Mouse (Mus musculus): ENCODE data around the gene Hist1h2ao.
"Not testable (repeated sequence)": the region's sequence is repeated elsewhere in the genome, so short reads cannot be mapped to it uniquely, and the experiment has no call there.

Gene Hist1h2ao

DNA sequence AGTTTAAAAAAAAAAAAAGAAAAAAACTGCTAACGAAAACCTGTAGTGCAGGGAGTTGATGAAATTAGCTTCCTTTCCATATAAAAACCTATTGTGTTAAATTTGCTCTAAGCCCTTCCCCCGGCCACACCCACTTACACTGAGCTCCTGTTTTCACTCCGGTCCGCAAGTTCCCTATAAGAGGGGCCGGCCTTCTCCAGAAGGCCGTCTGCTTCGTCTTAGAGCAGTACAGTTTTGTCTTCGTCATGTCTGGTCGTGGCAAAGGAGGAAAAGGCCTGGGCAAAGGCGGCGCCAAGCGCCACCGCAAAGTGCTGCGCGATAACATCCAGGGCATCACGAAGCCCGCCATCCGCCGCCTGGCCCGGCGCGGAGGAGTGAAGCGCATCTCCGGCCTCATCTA is 1.3 kb downstream of the Hist1h2ao start, which contains the start of gene Hist1h4m:
Gene Hist1h4m, plus strand, starts transcription at position 208 of the 400 bp plus-strand sequence.
- DNase-seq (ENCODE audit: low spot score) = not testable (repeated sequence)

DNA sequence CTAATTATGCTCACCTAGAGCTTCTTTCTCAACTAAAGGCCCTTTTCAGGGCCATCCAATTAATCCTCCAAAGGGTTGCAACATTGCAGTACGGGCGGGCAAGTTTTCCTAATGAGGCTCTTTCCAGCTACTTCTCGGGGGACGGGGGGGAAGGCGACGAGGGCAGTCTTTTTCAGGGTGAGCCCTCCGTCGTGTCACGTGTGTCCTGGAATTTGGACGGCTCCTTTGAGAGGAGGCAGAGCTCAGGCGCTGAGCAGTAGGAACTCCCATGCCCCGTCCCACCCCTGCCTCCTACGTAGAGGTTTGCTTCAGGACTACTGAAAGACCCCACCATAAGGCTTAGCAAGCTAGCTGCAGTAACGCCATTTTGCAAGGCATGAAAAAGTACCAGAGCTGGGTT is 1.8 kb downstream of the Hist1h2ao start:
- not testable (repeated sequence) for DNase-seq (ENCODE audit: low spot score)

DNA sequence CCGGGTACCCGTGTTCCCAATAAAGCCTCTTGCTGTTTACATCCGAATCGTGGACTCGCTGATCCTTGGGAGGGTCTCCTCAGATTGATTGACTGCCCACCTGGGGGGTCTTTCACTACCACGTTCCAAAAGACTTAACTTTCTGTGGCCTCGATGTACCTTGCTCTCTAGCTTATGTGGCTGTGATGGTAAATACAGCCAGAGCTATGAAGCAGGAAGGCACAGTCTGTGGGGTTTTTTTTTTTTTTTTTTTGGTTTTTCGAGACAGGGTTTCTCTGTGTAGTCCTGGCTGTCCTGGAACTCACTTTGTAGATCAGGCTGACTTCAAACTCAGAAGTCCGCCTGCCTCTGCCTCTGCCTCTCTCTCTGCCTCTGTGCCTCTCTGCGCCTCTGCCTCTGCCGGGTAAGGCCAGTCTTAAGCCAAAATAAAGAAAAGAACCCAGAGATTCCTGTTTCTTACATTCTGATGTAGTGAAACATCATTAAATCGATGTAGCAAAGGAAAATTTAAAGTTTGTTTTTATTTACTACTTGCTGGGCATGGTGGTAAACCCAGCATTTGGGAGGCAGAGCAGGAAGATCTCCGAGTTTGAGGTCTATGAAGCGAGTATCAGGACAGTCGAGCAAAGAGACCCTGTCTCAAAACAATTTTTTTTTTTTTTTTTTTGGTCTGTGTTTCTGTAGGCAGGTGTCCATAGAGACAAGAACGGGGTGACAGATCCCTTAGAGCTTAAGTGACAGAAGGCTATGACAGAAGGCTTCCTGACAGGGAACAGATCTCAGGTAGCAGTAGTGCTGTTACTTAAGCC is 10.0 kb downstream of the Hist1h2ao start:
- DNase-seq (ENCODE audit: low spot score) = not testable (repeated sequence)

DNA sequence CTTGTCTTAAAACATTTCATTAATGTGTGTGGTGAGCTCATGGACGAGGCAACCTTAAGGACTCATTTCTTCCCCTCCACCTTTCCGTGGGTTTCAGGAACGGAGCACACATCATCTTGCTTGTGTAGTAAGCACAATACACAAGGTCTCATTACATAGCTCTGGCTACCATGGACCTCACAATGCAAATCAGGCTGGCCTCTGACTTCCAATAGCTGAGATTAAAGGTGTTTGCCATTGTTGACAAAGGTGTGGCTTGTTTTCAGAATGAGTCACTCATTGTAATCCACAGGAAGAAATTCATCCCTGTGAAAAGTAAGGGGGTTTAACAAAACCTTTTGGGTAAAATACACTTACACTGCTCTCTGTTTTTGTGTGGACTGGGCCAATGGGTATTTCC is 18.2 kb downstream of the Hist1h2ao start:
- peak; percentile 5 for DNase-seq (ENCODE audit: low spot score)

DNA sequence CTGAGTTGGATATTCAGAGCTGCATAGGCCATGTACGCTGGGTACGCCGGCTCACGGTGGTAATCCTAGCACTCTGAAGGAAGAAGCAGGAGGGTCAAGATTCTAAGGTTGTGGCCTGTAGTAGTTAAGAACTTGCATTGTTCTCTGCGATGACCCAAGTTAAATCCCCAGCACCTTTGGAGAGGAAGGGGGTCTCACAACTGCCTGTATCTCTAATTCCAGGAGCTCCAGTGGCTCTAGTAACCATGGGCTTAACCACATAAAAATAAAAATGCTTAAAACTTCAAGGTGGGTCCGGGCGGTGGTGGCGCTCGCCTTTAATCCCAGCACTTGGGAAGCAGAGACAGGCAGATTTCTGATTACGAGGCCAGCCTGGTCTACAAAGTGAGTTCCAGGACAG is 20.1 kb downstream of the Hist1h2ao start:
- peak; percentile 5 for DNase-seq (ENCODE audit: low spot score)

DNA sequence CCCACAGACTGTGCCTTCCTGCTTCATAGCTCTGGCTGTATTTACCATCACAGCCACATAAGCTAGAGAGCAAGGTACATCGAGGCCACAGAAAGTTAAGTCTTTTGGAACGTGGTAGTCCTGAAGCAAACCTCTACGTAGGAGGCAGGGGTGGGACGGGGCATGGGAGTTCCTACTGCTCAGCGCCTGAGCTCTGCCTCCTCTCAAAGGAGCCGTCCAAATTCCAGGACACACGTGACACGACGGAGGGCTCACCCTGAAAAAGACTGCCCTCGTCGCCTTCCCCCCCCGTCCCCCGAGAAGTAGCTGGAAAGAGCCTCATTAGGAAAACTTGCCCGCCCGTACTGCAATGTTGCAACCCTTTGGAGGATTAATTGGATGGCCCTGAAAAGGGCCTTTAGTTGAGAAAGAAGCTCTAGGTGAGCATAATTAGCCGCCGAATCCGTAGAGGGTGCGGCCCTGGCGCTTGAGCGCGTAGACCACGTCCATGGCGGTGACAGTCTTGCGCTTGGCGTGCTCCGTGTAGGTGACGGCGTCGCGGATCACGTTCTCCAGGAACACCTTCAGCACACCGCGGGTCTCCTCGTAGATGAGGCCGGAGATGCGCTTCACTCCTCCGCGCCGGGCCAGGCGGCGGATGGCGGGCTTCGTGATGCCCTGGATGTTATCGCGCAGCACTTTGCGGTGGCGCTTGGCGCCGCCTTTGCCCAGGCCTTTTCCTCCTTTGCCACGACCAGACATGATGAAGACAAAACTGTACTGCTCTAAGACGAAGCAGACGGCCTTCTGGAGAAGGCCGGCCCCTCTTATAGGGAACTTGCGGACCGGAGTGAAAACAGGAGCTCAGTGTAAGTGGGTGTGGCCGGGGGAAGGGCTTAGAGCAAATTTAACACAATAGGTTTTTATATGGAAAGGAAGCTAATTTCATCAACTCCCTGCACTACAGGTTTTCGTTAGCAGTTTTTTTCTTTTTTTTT is 21.4 kb downstream of the Hist1h2ao start, which contains the start of gene Hist1h4n:
Gene Hist1h4n, minus strand, starts transcription at position 779 of the 977 bp plus-strand sequence.
- DNase-seq (ENCODE audit: low spot score) = not testable (repeated sequence)

DNA sequence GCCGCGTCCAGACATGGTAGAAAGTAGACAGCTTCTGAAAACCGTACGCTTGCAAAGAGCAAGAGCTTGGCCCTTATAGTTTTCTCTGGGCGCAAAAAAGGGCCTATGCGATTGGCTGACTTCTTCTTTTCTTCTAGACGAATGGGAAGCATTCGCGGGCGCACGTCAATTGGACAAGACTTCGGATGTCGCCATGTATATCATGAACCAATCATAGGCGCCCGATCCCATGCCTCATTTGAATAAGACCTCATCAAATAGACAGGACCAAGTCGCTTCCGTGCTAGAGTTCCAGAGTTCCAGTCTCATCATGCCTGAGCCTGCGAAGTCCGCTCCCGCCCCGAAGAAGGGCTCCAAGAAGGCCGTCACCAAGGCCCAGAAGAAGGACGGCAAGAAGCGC is 23.2 kb downstream of the Hist1h2ao start, which contains the start of the genes Hist1h2ap and Hist1h2br:
Gene Hist1h2ap, minus strand, starts transcription at position 47 of the 400 bp plus-strand sequence.
Gene Hist1h2br, plus strand, starts transcription at position 283 of the 400 bp plus-strand sequence.
- DNase-seq (ENCODE audit: low spot score) = not testable (repeated sequence)

DNA sequence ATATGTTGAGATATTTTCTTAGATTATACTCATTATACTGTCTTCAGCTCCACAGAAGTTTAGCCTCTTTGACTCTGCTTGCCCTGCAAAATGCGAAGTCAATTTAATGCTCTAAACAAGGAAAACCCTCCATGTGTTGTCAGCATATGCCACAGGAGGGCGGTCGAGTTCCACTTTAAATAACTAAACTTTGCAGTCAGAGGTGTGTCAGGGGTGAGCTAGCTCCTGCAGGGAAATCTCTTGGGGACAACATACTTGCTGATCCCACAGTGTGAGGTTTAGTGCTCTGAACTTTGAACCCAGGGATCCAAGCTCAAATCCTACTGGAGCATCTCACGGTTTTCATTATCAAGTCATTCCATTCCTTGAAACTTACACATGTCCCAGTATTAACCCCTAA is 30.2 kb downstream of the Hist1h2ao start:
- DNase-seq (ENCODE audit: low spot score) = not testable (repeated sequence)

DNA sequence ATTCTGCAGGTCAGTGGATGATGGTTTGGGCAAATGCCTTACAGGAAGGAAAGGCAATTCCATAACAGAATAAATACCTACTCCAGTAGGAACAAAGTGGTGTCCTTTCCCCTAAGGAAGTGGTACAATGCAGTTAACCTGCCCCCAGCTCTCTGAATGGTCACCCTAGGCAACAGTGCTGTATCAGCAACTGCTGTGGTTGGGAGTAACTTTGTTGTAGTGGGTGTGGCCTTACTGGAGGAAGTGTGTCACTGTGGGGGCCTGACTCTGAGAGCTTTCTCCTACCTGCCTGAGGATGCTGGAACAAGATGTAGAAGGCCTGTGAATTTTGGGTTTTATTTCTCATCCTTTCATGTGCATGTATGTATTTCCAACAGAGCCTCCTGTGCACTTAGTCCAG is 36.1 kb downstream of the Hist1h2ao start:
- DNase-seq (ENCODE audit: low spot score) = not testable (repeated sequence)

DNA sequence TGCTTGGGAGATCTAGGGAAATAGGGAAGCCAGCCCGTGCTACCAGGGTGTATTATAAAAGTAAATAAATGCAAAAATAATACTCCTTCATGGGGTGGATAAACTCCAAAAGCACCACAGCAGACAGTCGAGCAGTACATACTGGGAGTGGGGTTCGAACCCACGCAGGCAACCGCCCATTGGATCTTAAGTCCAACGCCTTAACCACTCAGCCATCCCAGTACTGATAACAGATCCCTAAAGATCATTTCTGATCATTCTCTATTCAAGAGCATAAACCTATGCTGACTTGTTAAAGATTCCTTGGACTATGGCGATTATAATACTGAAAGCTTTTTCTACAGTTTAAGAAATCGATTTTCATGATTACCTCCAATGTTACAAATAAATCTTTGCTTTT is 37.6 kb downstream of the Hist1h2ao start:
- peak; percentile 44 for DNase-seq (ENCODE audit: low spot score)

DNA sequence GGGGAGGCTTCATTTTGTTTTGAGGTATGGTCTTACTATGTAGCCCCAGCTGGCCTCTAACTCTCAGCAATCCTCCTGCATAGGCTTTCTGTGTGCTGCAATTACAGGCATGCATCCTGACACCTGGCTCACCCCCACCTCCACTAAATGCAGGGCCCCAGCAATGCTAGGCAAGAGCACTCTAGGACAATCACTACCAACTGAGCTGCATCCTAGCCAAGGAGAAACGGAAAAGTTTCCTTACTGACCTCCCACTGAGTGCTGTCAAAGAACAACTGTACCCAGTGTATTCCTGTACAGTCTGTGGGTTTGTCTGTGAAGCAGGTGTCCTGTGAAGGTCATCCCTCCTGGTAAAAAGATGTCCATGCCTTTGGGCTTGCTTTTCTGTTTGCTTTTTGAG is 40.4 kb downstream of the Hist1h2ao start:
- DNase-seq (ENCODE audit: low spot score) = not testable (repeated sequence)

DNA sequence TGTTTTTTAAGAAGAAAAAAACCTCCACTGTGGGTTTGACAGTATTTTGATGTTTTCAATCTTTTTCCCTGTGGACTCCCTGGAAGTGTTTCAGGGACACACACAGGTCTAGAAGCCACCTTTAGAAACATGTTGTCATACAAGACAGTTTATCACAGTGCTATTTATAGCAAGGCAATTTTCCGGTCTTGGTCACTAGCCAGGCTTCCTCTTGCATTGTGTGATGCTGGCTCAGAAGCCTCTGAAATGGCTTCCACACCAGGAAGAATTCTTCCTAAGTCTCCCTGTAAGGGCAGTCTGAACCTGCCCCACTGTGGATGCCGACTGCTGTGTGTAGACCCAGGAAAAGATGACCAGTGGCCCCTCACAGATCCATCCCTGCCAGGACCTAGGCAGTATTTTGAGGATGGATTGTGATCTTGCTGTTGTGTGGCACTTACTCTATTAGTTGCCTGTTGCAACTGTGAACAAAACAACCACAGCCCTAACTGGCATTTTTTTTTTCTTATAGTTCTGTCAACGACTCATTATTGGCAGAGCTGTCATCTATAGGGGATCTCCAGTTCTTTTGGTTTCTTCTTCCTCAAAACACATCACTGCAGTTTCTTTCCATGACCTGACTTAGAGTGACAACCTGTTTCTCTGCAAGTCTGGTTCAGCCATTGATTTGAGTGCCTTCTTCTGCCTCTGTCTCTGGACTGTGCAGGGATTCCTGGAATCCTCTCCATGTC is 42.1 kb downstream of the Hist1h2ao start:
- DNase-seq (ENCODE audit: low spot score) = peak; percentile 10

DNA sequence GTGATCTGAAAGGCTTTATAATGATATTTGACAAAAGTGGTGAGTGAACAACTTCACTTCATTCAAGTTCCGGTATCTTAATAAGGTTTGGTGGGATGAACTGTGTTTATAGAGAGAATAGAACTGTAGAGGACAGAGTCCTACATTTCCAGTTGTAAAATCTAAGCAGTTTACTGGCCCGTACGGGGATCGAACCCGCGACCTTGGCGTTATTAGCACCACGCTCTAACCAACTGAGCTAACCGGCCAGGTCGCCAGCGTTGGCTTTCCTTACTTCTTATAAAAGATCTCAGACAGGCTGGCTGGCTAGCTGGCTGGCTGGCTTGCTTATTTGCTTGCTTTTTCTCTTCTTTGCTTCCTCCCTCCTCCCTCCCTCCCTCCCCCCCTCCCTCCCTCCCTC is 44.9 kb downstream of the Hist1h2ao start:
- DNase-seq (ENCODE audit: low spot score) = peak; percentile 81

DNA sequence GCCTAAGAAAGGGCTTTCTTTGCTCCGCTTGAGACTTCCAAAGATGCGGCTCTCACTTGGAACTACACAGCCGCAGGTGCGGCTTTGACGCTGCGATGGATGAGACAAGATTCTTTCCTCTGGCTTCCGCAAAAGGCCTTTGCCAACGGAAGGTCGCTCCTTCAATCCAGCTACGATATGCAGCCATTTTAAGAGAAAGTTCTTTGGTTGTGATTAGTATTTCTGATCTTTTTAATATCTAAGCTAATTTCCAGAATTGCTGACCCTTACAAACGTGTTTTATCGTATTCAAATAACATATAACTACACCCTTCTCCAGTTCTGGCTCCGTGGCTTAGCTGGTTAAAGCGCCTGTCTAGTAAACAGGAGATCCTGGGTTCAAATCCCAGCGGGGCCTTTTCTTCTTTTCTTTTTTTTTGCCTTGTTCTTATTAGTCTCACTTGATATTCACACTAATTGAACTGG is 45.5 kb downstream of the Hist1h2ao start:
- peak; percentile 81 for DNase-seq (ENCODE audit: low spot score)

Measured in MN1 (cell line).